ENCODE assay signal across 9 mouse cellular contexts in the genomic region with DNA sequence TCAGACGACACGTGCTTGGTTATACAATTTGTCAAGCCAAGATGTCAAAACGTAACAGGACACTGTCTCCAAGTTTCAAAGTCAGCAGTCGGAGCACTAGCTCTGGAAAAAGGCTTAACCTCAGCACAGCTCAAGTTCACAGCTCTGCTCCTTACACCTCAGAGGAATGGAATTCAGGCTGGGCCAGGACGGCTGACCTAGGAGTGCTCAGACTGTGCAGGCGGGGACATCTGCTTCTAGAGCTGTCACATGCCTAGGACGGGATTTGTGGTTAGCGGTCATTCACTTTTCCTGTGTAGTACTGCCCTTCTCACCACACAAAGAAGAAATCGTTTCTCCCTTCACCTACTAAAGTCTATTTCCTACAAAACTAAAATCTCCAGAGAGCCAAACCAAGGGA. TPM values are rescaled to one million over a fixed set of nuclear protein-coding genes. Genes with fewer than 3 reads are reported as not detected.
A peak's percentile ranks its signal among the peaks of the same experiment; 100 is the strongest.
DNase-seq lines count a peak whose midpoint lies in the region; ATAC-seq and TF ChIP-seq lines count a peak whose summit lies in the region.
"Had no signal": no experiment of that assay in that cellular context is flagged by ENCODE, and none has a peak within 500 bp of the region (broad histone marks: within the 10 kb centered on the region; RNA-seq: fewer than 3 reads in every experiment).

No protein-coding gene starts in this region.

- no peaks in the 10 kb centered on the region for H3K4me1 ChIP-seq in hindbrain, embryonic 11.5 days (replicated peaks; ENCODE audit: control insufficient read depth, insufficient read depth, low read length)
- H3K4me1 ChIP-seq in hindbrain, embryonic 16.5 days (ENCODE audit: control insufficient read depth, insufficient read depth, low read depth, low read length) = peaks cover 8% of the 10 kb centered on the region
- H3K4me1 ChIP-seq in thymus, adult 2 months (replicated peaks; ENCODE audit: control insufficient read depth, insufficient read depth, low read length) = peaks cover 4% of the 10 kb centered on the region; the same call in 1 of the 2 replicates
- H3K4me1 ChIP-seq in hindbrain, postnatal 0 days (ENCODE audit: insufficient read depth, low read length) = no peaks in the 10 kb centered on the region

- H3K4me3 ChIP-seq in hindbrain, embryonic 11.5 days (ENCODE audit: low read depth, low read length) = no peak overlapping the region
- no peak overlapping the region for H3K4me3 ChIP-seq in hindbrain, embryonic 16.5 days (ENCODE audit: low read length)
- H3K4me3 ChIP-seq in thymus, adult 2 months (ENCODE audit: control insufficient read depth, insufficient read depth, low read length) = no peak overlapping the region
- H3K4me3 ChIP-seq in hindbrain, postnatal 0 days (ENCODE audit: low read length) = no peak overlapping the region
- H3K4me3 ChIP-seq: liver, embryonic 13.5 days had no signal

- TF ChIP-seq CTCF in thymus, adult 2 months (IDR thresholded peaks at IDR 0.05; ENCODE audit: borderline replicate concordance, control insufficient read depth, extremely low read depth, insufficient read depth, low read length, poor library complexity) = no peak
- no peak for TF ChIP-seq CTCF in hindbrain, postnatal 0 days (IDR thresholded peaks at IDR 0.05; ENCODE audit: low read depth)

- ATAC-seq in hindbrain, embryonic 11.5 days (ENCODE audit: low FRiP score) = no peak
- ATAC-seq in hindbrain, embryonic 16.5 days = no peak
- no peak for ATAC-seq in hindbrain, postnatal 0 days

- H3K27me3 ChIP-seq in hindbrain, embryonic 11.5 days (ENCODE audit: control insufficient read depth, insufficient read depth, low read length) = no peaks in the 10 kb centered on the region
- H3K27me3 ChIP-seq in hindbrain, embryonic 16.5 days (replicated peaks; ENCODE audit: control insufficient read depth, insufficient read depth, low read length) = no peaks in the 10 kb centered on the region
- H3K27me3 ChIP-seq in thymus, adult 2 months (ENCODE audit: control insufficient read depth, insufficient read depth, low read length) = no peaks in the 10 kb centered on the region
- no peaks in the 10 kb centered on the region for H3K27me3 ChIP-seq in hindbrain, postnatal 0 days (ENCODE audit: insufficient read depth, low read length)

- intact Hi-C loops in gastrocnemius, postnatal 14 days (cut with DNase I; ENCODE audit: low total_unique reads) = no loop called here
- intact Hi-C loops in left cerebral cortex, postnatal 4 days (cut with DNase I) = no loop called here

- H3K9me3 ChIP-seq in hindbrain, embryonic 11.5 days (ENCODE audit: control insufficient read depth, low read length) = no peaks in the 10 kb centered on the region
- no peaks in the 10 kb centered on the region for H3K9me3 ChIP-seq in hindbrain, embryonic 16.5 days (ENCODE audit: control insufficient read depth, low read length)
- no peaks in the 10 kb centered on the region for H3K9me3 ChIP-seq in hindbrain, postnatal 0 days (ENCODE audit: low read length)
- H3K9me3 ChIP-seq: liver, embryonic 13.5 days had no signal

- no peaks in the 10 kb centered on the region for H3K36me3 ChIP-seq in hindbrain, embryonic 11.5 days (ENCODE audit: control insufficient read depth, insufficient read depth, low read length)
- H3K36me3 ChIP-seq in hindbrain, embryonic 16.5 days (ENCODE audit: control insufficient read depth, insufficient read depth, low read length) = no peaks in the 10 kb centered on the region
- no peaks in the 10 kb centered on the region for H3K36me3 ChIP-seq in thymus, adult 2 months (ENCODE audit: control insufficient read depth, insufficient read depth, low read length)
- no peaks in the 10 kb centered on the region for H3K36me3 ChIP-seq in hindbrain, postnatal 0 days (ENCODE audit: insufficient read depth, low read length)
- H3K36me3 ChIP-seq: liver, embryonic 13.5 days had no signal

- 44% methylated on average over 9 of the region's 9 CpGs for WGBS in hindbrain, embryonic 11.5 days
- 50% methylated on average over 9 of the region's 9 CpGs for WGBS in hindbrain, embryonic 16.5 days
- 20% methylated on average over 9 of the region's 9 CpGs for WGBS in thymus, adult 2 months
- WGBS in hindbrain, postnatal 0 days = 38% methylated on average over 9 of the region's 9 CpGs

- DNase-seq in hindbrain, embryonic 11.5 days (ENCODE audit: low spot score) = peak; percentile 21
- DNase-seq in gastrocnemius, postnatal 14 days = peak; percentile 71
- peak; percentile 68 for DNase-seq in kidney, adult 11 months
- DNase-seq in lung, postnatal 36 days = peak; percentile 80
- DNase-seq in left cerebral cortex, postnatal 4 days = no peak
- no peak for DNase-seq in thymus, adult 2 months
- DNase-seq in hindbrain, postnatal 0 days (ENCODE audit: low spot score) = no peak
- DNase-seq: liver, embryonic 13.5 days had no signal

- no peak for TF ChIP-seq POLR2A in thymus, adult 2 months (IDR thresholded peaks at IDR 0.05; ENCODE audit: control insufficient read depth, extremely low read depth, insufficient read depth, low read length, poor library complexity)

- H3K4me2 ChIP-seq in hindbrain, embryonic 11.5 days (replicated peaks; ENCODE audit: low read depth, low read length) = no peak overlapping the region
- H3K4me2 ChIP-seq in hindbrain, embryonic 16.5 days (ENCODE audit: low read length) = no peak overlapping the region
- H3K4me2 ChIP-seq in hindbrain, postnatal 0 days (ENCODE audit: low read depth, low read length) = no peak overlapping the region
- H3K4me2 ChIP-seq: liver, embryonic 13.5 days had no signal

- H3K9ac ChIP-seq in hindbrain, embryonic 11.5 days (ENCODE audit: low read depth, low read length) = no peak overlapping the region
- H3K9ac ChIP-seq in hindbrain, embryonic 16.5 days (ENCODE audit: low read depth, low read length) = no peak overlapping the region
- H3K9ac ChIP-seq in hindbrain, postnatal 0 days (replicated peaks; ENCODE audit: low read length) = no peak overlapping the region
- H3K9ac ChIP-seq: liver, embryonic 13.5 days had no signal

- no peak overlapping the region for H3K27ac ChIP-seq in hindbrain, embryonic 11.5 days (ENCODE audit: low read depth, low read length)
- H3K27ac ChIP-seq in hindbrain, embryonic 16.5 days (ENCODE audit: low read depth, low read length) = no peak overlapping the region
- no peak overlapping the region for H3K27ac ChIP-seq in thymus, adult 2 months (ENCODE audit: control insufficient read depth, insufficient read depth, low read length)
- no peak overlapping the region for H3K27ac ChIP-seq in hindbrain, postnatal 0 days
- H3K27ac ChIP-seq: liver, embryonic 13.5 days had no signal

RNA-seq across cellular contexts. Expression of gene Wdr35, which starts 3.9 kb away (rescaled TPM):
- 22.8 and 24.2 TPM in 2 replicates for polyA plus RNA-seq in hindbrain, embryonic 11.5 days (2014; fragmentation: Nextera tagmentation; extraction: Ambion mirVana)
- polyA plus RNA-seq in hindbrain, embryonic 16.5 days (2015; fragmentation: Nextera tagmentation; extraction: Ambion mirVana) = 23.6 and 25.2 TPM in 2 replicates
- total RNA-seq in gastrocnemius, postnatal 14 days (2021) = 10 to 100 TPM; 11.4 to 14.4 TPM
- 10 to 100 TPM; 35.1 to 39.3 TPM for total RNA-seq in left cerebral cortex, postnatal 4 days (2021)
- 1.6 and 1.8 TPM in 2 replicates for polyA plus RNA-seq in thymus, adult 2 months (2012; rRNA removed)
- 13.2 and 16.4 TPM in 2 replicates for total RNA-seq in hindbrain, postnatal 0 days (2014; rRNA removed)
- polyA plus RNA-seq in hindbrain, postnatal 0 days (2015; fragmentation: Nextera tagmentation; extraction: Ambion mirVana) = 19.8 and 20.3 TPM in 2 replicates

RNA-seq across cellular contexts. Expression of gene Matn3, which starts 22.1 kb away (rescaled TPM):
- 1.2 and 1.6 TPM in 2 replicates for polyA plus RNA-seq in hindbrain, embryonic 11.5 days (2014; fragmentation: Nextera tagmentation; extraction: Ambion mirVana)
- polyA plus RNA-seq in hindbrain, embryonic 16.5 days (2015; fragmentation: Nextera tagmentation; extraction: Ambion mirVana) = 0.24 and 0.80 TPM in 2 replicates
- total RNA-seq in gastrocnemius, postnatal 14 days (2021) = under 1 TPM; 0.64 to 0.70 TPM
- under 1 TPM; 0.14 to 0.20 TPM for total RNA-seq in left cerebral cortex, postnatal 4 days (2021)
- 0.06 and 0.15 TPM in 2 replicates for polyA plus RNA-seq in thymus, adult 2 months (2012; rRNA removed)
- total RNA-seq in hindbrain, postnatal 0 days (2014; rRNA removed) = 0.04 and 0.31 TPM in 2 replicates
- 0.08 and 0.10 TPM in 2 replicates for polyA plus RNA-seq in hindbrain, postnatal 0 days (2015; fragmentation: Nextera tagmentation; extraction: Ambion mirVana)

RNA-seq across cellular contexts. Expression of gene Laptm4a, which starts 48.4 kb away (rescaled TPM):
- 104 and 164 TPM in 2 replicates for polyA plus RNA-seq in hindbrain, embryonic 11.5 days (2014; fragmentation: Nextera tagmentation; extraction: Ambion mirVana)
- polyA plus RNA-seq in hindbrain, embryonic 16.5 days (2015; fragmentation: Nextera tagmentation; extraction: Ambion mirVana) = 205 and 210 TPM in 2 replicates
- total RNA-seq in gastrocnemius, postnatal 14 days (2021) = 100 to 1,000 TPM; 303 to 334 TPM
- 100 to 1,000 TPM; 186 to 191 TPM for total RNA-seq in left cerebral cortex, postnatal 4 days (2021)
- 109 and 138 TPM in 2 replicates for polyA plus RNA-seq in thymus, adult 2 months (2012; rRNA removed)
- total RNA-seq in hindbrain, postnatal 0 days (2014; rRNA removed) = 185 and 196 TPM in 2 replicates
- 289 and 299 TPM in 2 replicates for polyA plus RNA-seq in hindbrain, postnatal 0 days (2015; fragmentation: Nextera tagmentation; extraction: Ambion mirVana)

RNA-seq across cellular contexts. Expression of gene Ttc32, which starts 60.0 kb away (rescaled TPM):
- polyA plus RNA-seq in hindbrain, embryonic 11.5 days (2014; fragmentation: Nextera tagmentation; extraction: Ambion mirVana) = 21.3 and 23.4 TPM in 2 replicates
- polyA plus RNA-seq in hindbrain, embryonic 16.5 days (2015; fragmentation: Nextera tagmentation; extraction: Ambion mirVana) = 7.3 and 8.8 TPM in 2 replicates
- total RNA-seq in gastrocnemius, postnatal 14 days (2021) = 10 to 100 TPM; 14.5 to 16.7 TPM
- total RNA-seq in left cerebral cortex, postnatal 4 days (2021) = 1 to 10 TPM; 3.2 to 3.6 TPM
- polyA plus RNA-seq in thymus, adult 2 months (2012; rRNA removed) = 12.6 TPM in 2 replicates
- 8.8 and 16.1 TPM in 2 replicates for total RNA-seq in hindbrain, postnatal 0 days (2014; rRNA removed)
- polyA plus RNA-seq in hindbrain, postnatal 0 days (2015; fragmentation: Nextera tagmentation; extraction: Ambion mirVana) = 7.9 and 8.1 TPM in 2 replicates

Comparison
In these comparisons a context has a peak if more than half of its experiments do, and no peak if none do; other contexts are left out.
1. DNase-seq: peak in hindbrain, embryonic 11.5 days (single experiment), gastrocnemius, postnatal 14 days (single experiment), kidney, adult 11 months (single experiment) and lung, postnatal 36 days (single experiment); none in left cerebral cortex, postnatal 4 days (single experiment), thymus, adult 2 months (single experiment) and hindbrain, postnatal 0 days (single experiment).